Mouse (Mus musculus) embryo, embryonic 10.5 days (tissue): ENCODE measurements around the gene Slc6a21.

Experiments
- DNase-seq: peaks from one replicate; pipeline ENCODE4 v3.0.0-alpha.2; 2015; ENCODE audit warnings: low spot score

Gene Slc6a21

DNA sequence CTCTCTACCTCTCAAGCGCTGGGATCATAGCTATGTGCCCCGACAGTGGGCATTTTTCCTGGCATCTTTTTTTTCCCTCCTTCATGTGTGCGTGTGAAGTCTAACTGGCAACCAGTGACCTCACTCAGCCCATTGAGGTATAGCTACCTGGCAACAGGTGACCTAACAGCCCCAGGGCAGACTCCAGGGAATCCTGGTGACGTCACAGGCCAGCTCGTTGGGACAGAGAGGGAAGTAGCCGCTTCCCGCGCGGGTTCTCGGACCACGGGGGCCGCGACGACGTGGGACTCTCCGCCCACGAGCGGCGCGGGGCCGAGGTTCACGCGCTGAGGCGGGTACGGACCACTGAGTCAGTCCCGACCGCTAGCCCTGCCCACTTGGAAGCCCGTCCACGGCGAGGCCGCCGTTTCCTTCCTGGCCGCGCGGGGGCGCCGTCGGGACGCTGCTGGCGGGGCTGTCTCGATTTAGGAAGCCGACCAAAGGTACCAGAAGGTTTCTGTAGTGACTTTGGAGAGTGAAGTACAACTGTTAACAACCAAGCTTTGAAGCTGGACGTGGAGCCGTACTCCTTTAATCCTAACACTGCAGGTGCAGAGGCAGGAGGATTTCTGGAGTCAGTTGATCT, at the start of gene Slc6a21:
TSS of gene Slc6a21 (plus strand) at position 378 of the 625 bp plus-strand sequence.
- DNase-seq = peak; percentile 68

GRCm38 (mm10) chr7:45228548-45228947, 48.8 kb upstream of the Slc6a21 start:
- DNase-seq = no peak

DNA sequence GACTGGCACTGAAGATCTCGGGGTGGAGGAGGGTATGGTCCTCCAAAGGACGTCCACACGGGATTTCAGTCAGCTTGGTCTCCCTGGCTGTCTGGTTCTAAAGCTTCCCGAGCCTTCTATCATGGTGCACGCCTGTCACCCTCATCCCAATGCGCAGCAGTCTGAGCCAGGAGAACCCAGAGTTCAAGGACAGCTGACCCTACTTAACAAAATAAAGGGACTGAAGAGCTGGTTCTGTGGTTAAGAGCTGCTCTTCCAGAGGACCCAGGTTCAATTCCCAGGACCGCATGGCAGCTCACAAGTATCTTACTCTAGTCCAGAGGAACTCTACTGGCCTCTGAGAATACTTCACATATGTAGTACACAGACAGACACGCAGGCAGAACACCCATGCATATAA, 48.3 kb upstream of the Slc6a21 start:
- no peak for DNase-seq

DNA sequence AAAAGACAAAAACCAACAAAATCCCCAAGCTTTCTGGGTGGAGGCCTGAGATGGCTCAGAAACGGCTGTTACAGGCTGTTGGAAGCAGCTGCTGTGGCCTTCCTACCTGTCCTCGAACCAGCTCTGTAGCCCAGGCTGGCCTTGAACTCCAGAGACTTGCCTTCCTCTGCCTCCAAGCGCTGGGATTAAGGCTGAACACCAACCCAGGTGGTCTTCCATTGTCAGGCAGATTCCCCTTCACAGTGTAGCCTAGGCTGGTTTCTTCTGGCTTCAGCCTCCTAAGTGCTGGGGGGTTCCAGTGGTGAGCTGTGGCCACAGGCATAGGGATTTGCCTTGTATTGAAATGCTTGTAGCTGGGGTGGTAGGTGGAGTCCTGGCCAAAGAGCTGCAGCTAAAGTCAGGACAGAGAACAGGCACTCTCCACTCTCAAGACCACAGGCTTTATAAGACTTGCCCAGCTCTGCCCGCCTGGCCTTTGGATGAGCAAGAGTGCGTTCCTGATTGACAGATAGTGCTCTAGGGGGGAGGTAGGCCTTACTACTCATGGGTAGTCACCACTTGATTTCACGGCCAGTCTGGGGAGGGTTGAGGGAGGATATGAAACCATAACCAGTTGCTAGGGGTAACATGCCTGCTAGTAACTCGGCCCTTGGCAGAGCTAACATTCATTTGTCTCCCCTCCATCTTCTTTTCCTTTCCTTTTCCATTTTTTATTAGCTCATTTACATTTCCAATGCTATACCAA, 47.7 kb upstream of the Slc6a21 start:
- no peak for DNase-seq

GRCm38 (mm10) chr7:45231192-45231591, 46.1 kb upstream of the Slc6a21 start:
- no peak for DNase-seq

DNA sequence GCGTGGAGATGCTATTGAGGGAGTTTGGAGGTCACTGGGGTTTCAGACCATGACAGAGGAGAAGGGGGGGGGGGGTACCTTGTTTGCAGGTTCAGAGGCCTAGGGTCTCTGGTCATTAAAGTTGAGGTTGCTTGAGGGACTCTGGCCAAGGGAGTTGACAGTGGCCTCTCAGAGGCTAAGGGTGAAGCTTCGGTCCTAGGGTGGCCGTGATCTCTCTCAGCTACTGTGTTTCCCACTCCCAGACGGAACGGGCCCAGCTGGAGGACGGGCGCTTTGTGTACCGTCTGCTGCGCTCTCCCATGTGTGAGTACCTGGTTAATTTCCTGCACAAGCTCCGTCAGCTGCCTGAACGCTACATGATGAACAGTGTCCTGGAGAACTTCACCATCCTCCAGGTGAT, 45.4 kb upstream of the Slc6a21 start:
- DNase-seq = no peak

DNA sequence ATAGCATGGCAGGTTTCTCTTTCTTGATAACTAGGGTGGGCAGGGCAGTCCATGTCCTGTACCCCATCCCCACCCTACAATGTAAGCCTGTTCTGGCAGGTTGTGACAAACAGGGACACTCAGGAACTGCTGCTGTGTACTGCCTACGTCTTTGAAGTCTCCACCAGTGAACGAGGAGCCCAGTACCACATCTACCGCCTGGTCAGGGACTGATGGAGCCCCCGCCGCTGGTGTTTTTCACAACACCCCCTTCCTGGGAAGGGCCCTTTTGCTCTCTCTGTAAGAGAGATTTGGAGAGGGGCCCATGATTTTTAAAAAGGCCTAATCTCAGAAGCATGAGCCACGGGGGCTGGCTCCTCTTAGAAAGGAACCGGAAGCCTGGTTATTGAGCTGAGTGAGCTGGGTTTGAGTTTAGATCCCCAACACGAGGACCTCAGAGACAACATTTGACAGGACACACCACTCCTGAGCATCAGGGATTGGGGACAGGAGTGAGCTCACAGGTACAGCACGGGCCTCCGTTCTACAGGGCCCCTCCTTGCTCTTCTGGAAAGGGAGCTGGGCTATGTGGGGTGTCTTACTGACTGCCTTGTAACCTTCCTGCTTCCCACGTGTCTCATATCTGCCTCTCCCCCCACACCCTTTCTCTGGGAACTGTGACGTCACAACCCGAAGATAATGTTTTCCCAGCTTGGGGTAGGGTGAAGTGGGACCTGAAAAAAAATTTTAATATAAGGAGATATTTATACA, 44.4 kb upstream of the Slc6a21 start:
- no peak for DNase-seq

- DNase-seq = peak; percentile 39
These were observed 43.6 kb upstream of the Slc6a21 start for GRCm38 (mm10) chr7:45233580-45234332.

- DNase-seq = peak; percentile 74
These were observed 42.9 kb upstream of the Slc6a21 start for GRCm38 (mm10) chr7:45234333-45234841.

GRCm38 (mm10) chr7:45234922-45235571, 42.3 kb upstream of the Slc6a21 start:
- peak; percentile 81 for DNase-seq

GRCm38 (mm10) chr7:45235656-45236180, 41.6 kb upstream of the Slc6a21 start:
- DNase-seq = no peak

GRCm38 (mm10) chr7:45237747-45238699, 39.3 kb upstream of the Slc6a21 start:
- DNase-seq = no peak

DNA sequence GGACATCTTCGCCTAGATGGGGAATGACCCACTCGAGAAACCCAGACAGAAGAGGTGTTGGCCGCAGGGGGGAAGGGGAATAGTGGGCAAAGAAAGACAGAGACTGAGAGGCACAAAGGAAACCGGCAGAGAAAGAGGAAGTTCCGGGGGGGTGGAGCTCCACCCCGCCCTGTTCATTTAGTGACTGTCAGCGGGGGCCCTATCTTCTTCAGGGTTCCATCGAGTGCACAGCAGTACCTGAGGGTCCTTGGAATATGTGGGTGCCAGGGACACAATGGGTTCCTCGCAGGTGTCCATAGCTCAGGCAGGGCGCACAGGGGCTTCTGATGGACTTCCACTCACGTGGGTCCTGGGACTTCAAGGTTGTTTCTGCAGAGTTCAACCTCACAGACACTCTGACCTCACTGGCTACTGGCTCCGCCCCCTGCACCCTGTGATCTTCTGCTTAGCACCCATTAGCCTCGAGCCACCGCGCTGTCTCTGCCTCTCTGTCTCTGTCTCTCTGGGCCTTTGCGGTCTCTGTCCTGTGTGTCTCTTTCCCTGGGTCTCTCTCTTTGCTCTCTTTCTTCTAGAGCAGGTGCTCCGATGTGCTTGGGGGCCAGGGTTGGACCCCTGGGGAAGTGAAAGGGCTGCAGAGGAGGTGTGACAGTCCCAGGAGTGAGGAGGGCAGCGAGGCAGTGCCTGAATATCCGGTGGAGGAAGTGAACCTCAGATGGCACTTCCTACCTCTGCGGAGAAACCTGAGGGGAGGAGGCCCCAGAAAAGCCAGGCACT, 38.4 kb upstream of the Slc6a21 start, which contains the start of gene Cd37:
TSS of gene Cd37 (minus strand) at position 393 of the 774 bp plus-strand sequence.
- no peak for DNase-seq

GRCm38 (mm10) chr7:45240109-45240508, 37.2 kb upstream of the Slc6a21 start:
- no peak for DNase-seq

DNA sequence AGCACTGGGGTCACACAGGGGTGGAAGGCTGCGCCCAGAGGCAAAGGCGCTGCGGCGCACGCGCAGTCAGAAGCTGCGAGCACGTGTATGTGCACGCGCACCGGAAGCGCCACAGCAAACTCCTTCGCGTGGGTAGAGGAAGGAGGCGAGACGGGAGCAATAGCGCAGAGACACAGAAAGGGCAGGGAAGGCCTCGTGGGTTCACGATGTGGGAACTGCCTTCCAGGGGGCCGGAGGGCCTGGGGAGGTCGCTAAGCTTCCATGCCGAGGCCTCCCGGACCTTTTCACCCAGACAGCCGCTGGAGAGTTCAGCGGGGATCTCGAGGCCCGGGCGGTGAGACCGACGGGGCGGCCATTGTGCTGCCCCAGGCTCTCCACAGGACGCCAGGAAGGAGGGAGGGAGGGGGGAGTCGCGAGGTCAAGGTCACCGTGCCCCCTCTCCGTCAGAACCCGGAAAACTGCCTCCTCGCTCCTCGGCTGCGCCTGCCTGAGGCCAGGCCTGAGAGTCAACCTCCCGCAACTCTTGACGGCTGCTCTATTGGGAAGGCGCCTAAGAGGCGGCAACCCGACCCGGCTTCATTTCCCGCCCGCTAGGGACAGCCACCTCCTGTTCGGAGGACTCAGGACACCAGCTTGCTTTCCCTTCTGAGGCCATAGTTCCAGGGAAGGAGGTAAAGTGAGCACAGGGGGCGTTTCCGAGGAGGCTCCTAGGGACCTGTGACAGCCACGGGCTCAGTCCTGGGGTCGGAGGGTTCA, 36.5 kb upstream of the Slc6a21 start, which contains the start of gene Slc6a16:
TSS of gene Slc6a16 (plus strand) at position 453 of the 756 bp plus-strand sequence.
- peak; percentile 67 for DNase-seq

GRCm38 (mm10) chr7:45241389-45241749, 35.9 kb upstream of the Slc6a21 start:
- no peak for DNase-seq

GRCm38 (mm10) chr7:45247666-45248065, 29.6 kb upstream of the Slc6a21 start:
- no peak for DNase-seq

DNA sequence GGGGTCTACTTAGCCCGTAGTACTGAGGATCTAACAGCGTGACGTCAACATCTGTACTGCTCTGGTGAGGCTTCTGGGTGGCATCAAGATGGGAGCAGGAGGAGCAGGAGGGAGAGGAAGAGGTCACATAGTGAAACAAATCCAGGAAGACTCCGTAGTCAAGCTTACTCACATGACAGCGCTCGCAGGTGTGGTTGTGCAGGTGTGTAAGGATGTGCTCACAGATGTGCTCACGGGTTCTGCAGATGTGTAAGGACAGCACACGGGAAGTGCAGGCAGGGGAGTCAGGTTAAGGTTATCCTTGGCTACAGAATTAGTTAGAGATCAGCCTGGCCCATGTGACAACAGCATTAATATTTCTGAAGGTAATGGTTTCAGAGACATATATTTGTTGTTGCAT, 23.5 kb upstream of the Slc6a21 start:
- DNase-seq = no peak
